Mouse (Mus musculus) kidney, postnatal 36 days (tissue): ENCODE measurements at regions not wholly inside any gene's neighbourhood (a gene's known extent, or its start where the extent isn't known, plus 50 kb on each side); places are given as distances from the start of the nearest gene placed in this dataset.

ENCODE experiments used
- DNase-seq, 2 experiments: peaks; one replicate each; pipeline ENCODE4 v3.0.0; 2021 to 2022; ENCODE audit warnings: mixed read lengths in 2 of 2

DNA sequence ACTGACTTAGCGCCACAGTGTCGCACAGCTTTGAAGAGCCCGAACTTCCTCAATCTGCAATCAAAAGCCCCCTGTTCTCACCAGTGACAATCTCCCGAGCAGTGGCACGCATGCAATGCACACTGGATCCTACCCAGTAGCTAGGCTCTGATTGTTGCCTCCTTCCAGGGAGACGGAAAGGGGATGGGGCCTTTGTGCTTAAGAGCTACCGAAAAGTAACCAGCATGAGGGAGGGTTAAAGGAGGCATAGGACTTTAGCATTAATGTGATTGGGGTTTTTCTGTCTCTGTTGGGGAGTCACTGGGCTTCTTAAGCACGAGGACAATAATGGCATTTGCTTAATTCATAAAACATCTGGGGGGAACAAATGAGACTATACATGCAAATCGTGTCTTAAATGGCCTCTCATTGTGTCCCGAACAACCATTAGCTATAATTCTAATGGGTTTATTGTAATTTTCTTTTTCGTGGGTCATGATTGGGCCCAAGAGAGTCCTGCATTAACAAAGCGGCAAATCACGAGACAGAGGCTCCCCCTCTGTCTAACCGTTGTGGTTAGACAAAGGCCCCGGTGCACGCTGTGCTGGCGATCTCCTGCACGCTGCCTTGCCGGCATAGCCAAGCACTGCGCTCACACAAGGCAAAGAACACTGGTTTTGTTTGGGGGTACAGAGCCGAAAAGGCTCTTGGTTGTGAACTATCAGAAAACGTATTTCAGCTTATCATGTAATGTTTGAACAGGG is 223.2 kb downstream of the Dact1 start:
- no peak for DNase-seq

DNA sequence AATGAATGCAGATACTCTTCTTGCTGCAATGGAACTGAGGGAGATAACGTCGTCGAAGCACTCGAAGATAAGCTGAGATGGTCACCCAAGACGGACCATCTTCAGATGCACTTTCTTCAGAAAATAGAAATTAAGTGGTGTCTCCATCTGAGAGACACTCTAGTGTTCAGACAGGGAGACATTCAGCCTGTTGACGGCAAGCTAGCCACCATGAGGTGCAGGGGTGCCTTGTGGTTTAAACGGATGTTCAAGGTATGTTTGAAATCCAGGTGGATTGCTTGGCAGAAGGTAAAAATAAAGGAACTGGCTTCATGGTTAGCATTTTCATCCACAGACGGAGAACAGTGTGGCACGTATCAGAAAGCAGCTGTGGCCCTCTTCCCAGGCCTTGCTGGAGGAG is 224.0 kb downstream of the Dact1 start:
- no peak for DNase-seq

DNA sequence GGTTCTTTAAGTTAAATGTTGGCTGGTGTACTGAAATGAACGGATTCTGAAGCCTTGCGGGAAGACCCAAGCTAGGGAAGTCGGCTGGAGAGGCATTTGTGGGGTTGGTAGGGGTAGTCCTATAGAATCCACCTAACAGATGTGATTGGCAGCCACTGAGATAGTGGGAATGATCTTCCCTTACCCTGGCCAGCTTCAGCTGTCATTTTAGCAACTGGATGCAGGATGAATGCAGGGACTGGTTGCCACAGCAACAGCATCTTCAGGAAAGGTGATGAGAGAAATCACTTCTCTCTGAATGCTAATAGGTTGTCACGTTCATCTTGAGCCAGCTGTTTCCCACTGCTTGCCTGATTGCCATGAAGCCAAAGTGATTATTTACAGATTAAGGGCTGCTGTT is 224.5 kb downstream of the Dact1 start:
- no peak for DNase-seq

- no peak for DNase-seq
Measured at GRCm38 (mm10) chr12:71535251-71535650, 225.6 kb downstream of the Dact1 start.

GRCm38 (mm10) chr12:71535831-71536230 is 226.1 kb downstream of the Dact1 start:
- DNase-seq = peak in 1 of 2 experiments; percentile 26

DNA sequence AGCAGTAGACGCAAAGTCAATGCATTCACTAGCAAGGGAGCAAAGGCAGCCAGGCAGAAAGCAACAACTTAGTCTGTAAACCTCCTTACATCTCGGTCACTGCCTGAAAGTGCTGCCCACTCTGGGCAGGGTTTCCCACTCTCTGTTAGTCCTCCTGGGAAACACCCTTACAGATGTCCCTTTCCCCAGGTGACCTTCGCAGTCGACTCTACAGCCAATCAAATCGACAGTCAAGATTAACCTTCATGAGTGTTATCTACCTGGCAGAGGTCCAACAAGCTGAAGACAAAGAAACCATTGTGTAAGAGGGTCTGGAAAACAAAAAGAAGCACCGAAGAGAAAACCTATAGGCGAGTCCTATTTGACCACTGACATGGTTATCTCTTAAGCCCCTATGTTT is 229.0 kb downstream of the Dact1 start:
- DNase-seq = no peak

DNA sequence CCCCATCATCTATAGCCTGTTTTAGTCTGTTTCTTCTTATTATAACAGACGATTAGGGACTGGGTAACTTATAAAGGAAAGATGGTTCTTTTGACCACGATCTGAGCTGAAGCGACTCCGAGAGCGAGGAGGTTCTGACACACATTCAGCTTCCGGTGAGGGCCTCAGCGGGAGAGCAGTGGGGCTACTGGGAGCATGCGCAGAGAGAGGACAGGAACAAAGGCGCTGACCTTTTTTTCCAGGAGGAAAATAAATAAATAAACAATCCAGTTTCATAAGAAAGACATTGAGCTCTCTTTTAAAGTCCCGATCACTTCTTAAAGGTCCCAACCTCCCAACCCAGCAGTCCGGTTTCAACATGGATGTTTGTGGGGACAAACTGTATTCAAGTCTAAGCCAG is 230.6 kb downstream of the Dact1 start:
- no peak for DNase-seq

DNA sequence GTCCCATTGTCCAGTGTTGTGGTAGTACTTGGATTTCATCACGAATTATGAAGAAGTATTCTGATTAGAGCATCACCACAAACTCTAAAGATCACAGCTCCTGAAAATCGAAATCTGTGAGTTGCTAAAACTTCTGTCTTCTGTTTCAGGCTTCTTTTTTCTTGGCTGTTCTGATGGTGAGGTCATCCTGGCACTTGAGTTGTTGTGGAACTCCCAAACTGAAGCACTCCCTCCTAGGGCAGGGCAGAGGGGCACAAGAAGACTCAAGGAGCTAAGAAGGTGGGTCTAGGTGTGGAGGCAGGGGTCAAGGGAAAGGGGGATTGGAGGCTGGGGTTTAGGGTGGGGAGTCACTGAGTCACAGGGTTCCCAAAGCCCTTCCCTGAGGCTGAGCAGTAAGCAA is 232.3 kb downstream of the Dact1 start:
- no peak for DNase-seq

GRCm38 (mm10) chr12:71543571-71544119 is 234.0 kb downstream of the Dact1 start:
- DNase-seq = no peak

- DNase-seq = no peak
Measured at GRCm38 (mm10) chr12:71544401-71545159, 234.9 kb downstream of the Dact1 start.

- no peak for DNase-seq
Measured at GRCm38 (mm10) chr12:71546523-71547265, 237.0 kb downstream of the Dact1 start.

- peak; percentile 2 to 15 for DNase-seq
Measured at GRCm38 (mm10) chr12:71549336-71549735, 239.7 kb downstream of the Dact1 start.

DNA sequence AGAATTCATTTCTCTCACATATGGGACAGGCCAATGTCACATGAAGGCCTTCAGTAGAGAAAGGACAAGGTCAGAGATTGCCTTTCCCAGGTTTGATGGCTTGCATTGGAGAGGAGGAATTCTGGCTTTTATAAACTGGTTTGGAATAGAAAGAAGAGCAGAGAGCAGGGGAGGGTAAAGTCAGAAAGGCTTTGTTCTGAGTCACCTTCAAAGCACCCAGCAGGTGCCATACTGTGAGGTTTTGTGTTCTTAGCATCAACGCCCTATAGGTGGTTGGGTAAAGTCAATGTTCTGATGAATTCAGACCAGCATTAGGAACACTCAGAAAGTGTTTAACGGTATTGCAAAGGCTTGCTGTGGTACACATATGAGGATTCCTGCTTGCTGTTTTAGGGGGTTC is 244.5 kb downstream of the Dact1 start:
- no peak for DNase-seq

- DNase-seq = no peak
Measured at GRCm38 (mm10) chr12:71561259-71561658, 251.6 kb downstream of the Dact1 start.

GRCm38 (mm10) chr12:71561918-71562572 is 252.4 kb downstream of the Dact1 start:
- DNase-seq = no peak

- DNase-seq = no peak
Measured at GRCm38 (mm10) chr12:71563219-71563618, 253.5 kb downstream of the Dact1 start.

GRCm38 (mm10) chr12:71566371-71566770 is 256.7 kb downstream of the Dact1 start:
- DNase-seq = no peak

- no peak for DNase-seq
Measured at GRCm38 (mm10) chr12:71568251-71568650, 258.6 kb downstream of the Dact1 start.

DNA sequence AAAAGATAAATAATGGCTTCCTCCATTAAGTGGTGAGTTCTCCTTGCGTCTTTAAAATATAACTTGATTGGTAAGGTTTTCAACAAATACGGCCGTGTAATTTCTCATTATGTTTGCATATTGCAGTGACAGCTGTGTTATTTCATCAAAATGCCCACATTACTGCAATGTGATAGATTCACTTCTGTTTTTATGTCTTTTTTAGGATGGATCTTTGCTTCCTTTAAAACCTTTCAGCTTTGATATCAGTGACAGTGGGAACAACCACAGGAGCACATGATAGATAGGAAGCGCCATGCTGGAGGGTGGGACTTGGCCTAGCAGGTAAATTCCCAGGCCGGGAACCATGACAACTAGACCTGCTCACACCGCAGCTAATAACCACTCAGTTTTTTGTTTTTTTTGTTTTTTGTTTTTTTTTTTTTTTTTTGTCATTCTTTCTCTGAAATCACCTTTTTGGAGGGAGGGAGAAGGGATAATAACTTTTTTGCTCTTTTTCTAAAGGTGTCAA is 259.3 kb downstream of the Dact1 start:
- DNase-seq = no peak

- DNase-seq = no peak
Measured at GRCm38 (mm10) chr12:71569662-71570061, 260.0 kb downstream of the Dact1 start.

- DNase-seq = no peak
Measured at GRCm38 (mm10) chr12:71570116-71570515, 260.4 kb downstream of the Dact1 start.

- no peak for DNase-seq
Measured at GRCm38 (mm10) chr12:71572833-71573446, 257.9 kb upstream of the Daam1 start.
